Mouse (Mus musculus): ENCODE results near the gene Mccc2. TPM values are rescaled to one million over a fixed set of nuclear protein-coding genes. Genes with fewer than 3 reads are reported as not detected.

Gene Mccc2
- polyA plus RNA-seq, 1 experiment from 2014 or later: 20.3 TPM

GRCm38 (mm10) chr13:99979406-99979805 is 36.0 kb downstream of the Mccc2 start:
- 51% methylated on average over 2 of the region's 2 CpGs for WGBS (ENCODE audit: insufficient replicate concordance)

DNA sequence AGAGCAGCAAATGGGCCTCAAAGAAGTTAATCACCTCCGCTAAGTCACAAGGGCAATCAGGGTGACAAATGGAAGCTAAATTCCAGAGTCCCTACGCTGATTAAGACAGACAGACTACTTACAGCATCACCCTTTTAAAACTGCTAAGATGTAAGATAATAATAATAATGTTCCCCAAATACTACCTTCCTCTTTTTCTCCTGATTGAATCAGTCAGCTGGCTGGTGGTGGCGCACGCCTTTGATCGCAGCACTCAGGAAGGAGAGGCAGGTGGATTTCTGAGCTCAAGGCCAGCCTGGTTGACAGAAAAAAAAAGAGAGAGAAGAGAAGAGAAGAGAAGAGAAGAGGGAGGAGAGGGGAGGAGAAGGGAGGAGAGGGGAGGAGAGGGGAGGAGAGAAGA is 45.4 kb downstream of the Mccc2 start:
- Histone ChIP-seq H3K9ac (no peak overlapping the region), H3K27ac (no peak overlapping the region), H3K27me3 (replicated peaks) (no peaks in the 10 kb centered on the region), H3K9me3 (replicated peaks) (no peaks in the 10 kb centered on the region), H3K4me2 (no peak overlapping the region), H3K4me1 (no peaks in the 10 kb centered on the region), H3K36me3 (0 out of 2 replicates have a peak, but pooled peaks cover 12% of the 10 kb centered on the region), H3K4me3 (no peak overlapping the region)
- 91% methylated on average over 4 of the region's 5 CpGs for WGBS (ENCODE audit: insufficient replicate concordance)
- no peak for ATAC-seq

More at GRCm38 (mm10) chr13:99979406-99979805, 36.0 kb downstream of the Mccc2 start:
- Histone ChIP-seq H3K4me3 (no peak overlapping the region), H3K4me1 (no peaks in the 10 kb centered on the region; the same call in 1 of the 2 replicates), H3K9ac (no peak overlapping the region), H3K27ac (no peak overlapping the region), H3K4me2 (no peak overlapping the region), H3K36me3 (peaks cover 9% of the 10 kb centered on the region; the same call in 1 of the 2 replicates), H3K9me3 (replicated peaks) (no peaks in the 10 kb centered on the region), H3K27me3 (replicated peaks) (no peaks in the 10 kb centered on the region)
- no peak for ATAC-seq

- ATAC-seq: no peak
- no peaks in the 10 kb centered on the region for H3K4me1 ChIP-seq
Observed at GRCm38 (mm10) chr13:99967013-99967678, 48.3 kb downstream of the Mccc2 start.

DNA sequence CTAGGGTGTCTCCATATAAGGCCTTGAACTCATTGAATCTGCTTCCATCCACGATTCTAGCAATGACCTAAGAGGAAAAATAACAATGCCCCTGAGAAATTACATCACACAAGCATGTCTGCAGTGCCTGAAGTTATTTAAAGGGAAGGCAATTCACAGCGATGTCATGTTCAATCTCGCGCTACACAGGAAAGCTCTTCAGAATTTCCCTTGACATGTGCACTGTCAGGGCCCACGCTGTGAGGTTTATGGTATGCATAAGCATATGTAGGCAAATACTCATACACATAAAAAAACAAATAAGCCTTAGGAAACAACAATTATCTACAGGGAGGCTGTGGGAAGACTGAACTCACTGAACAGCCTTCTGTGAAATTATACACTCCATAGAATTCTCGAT is 51.6 kb downstream of the Mccc2 start:
- no peaks in the 10 kb centered on the region for H3K4me1 ChIP-seq
- H3K4me3 ChIP-seq: no peak overlapping the region
- WGBS (ENCODE audit: insufficient replicate concordance): 78% methylated on average over 6 of the region's 6 CpGs
- H3K4me2 ChIP-seq: no peak overlapping the region
- no peak overlapping the region for H3K9ac ChIP-seq
- no peaks in the 10 kb centered on the region for H3K27me3 ChIP-seq (replicated peaks)
- no peak overlapping the region for H3K27ac ChIP-seq
- H3K36me3 ChIP-seq: 0 out of 2 replicates have a peak, but pooled peaks cover 9% of the 10 kb centered on the region
- no peaks in the 10 kb centered on the region for H3K9me3 ChIP-seq (replicated peaks)
- ATAC-seq: no peak

More at GRCm38 (mm10) chr13:99967013-99967678, 48.3 kb downstream of the Mccc2 start:
- H3K9ac ChIP-seq: no peak overlapping the region
- H3K9me3 ChIP-seq (replicated peaks): no peaks in the 10 kb centered on the region
- no peak overlapping the region for H3K4me2 ChIP-seq
- no peak overlapping the region for H3K27ac ChIP-seq
- no peak overlapping the region for H3K4me3 ChIP-seq
- WGBS (ENCODE audit: insufficient replicate concordance): 77% methylated on average over 11 of the region's 11 CpGs
- 0 out of 2 replicates have a peak, but pooled peaks cover 9% of the 10 kb centered on the region for H3K36me3 ChIP-seq
- H3K27me3 ChIP-seq (replicated peaks): no peaks in the 10 kb centered on the region

DNA sequence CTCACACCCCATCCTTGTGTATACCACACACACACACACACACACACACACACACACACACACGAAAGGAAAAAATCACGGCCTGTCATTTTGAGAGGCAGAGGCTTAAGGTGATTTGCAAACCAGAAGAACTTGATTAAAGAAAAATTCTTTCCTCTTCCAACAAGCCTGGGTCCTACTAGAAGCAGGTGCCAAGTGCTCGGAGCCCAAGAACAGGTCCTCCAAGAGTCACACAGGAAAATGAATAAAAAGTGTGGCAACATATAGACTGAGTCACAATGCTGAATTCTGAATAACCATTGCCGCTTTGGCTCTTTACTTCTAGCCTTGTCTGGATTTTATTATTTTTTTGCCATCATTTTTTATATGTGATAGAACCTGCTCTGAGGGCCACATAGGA is 53.8 kb downstream of the Mccc2 start:
- H3K9me3 ChIP-seq (replicated peaks): peaks cover 2% of the 10 kb centered on the region; the same call in 1 of the 2 replicates
- H3K4me2 ChIP-seq: no peak overlapping the region
- H3K4me1 ChIP-seq: no peaks in the 10 kb centered on the region
- no peaks in the 10 kb centered on the region for H3K27me3 ChIP-seq (replicated peaks)
- H3K4me3 ChIP-seq: no peak overlapping the region
- WGBS (ENCODE audit: insufficient replicate concordance): 77% methylated on average over 4 of the region's 4 CpGs
- ATAC-seq: no peak
- H3K36me3 ChIP-seq: peaks cover 24% of the 10 kb centered on the region
- H3K27ac ChIP-seq: no peak overlapping the region
- no peak overlapping the region for H3K9ac ChIP-seq

- Histone ChIP-seq H3K36me3 (peaks cover 41% of the 10 kb centered on the region), H3K27me3 (replicated peaks) (no peaks in the 10 kb centered on the region), H3K9me3 (replicated peaks) (peaks cover 3% of the 10 kb centered on the region; the same call in 1 of the 2 replicates), H3K4me2 (no peak overlapping the region), H3K4me1 (no peaks in the 10 kb centered on the region), H3K27ac (no peak overlapping the region), H3K4me3 (no peak overlapping the region), H3K9ac (no peak overlapping the region)
- WGBS (ENCODE audit: insufficient replicate concordance): 83% methylated on average over 1 of the region's 1 CpGs
- no peak for ATAC-seq
Observed at GRCm38 (mm10) chr13:99955591-99955944, 59.9 kb downstream of the Mccc2 start.

- no peak for ATAC-seq
- Histone ChIP-seq H3K9ac (no peak overlapping the region), H3K36me3 (peaks cover 36% of the 10 kb centered on the region), H3K9me3 (replicated peaks) (peaks cover 3% of the 10 kb centered on the region; the same call in 1 of the 2 replicates), H3K27me3 (replicated peaks) (no peaks in the 10 kb centered on the region), H3K27ac (no peak overlapping the region), H3K4me2 (no peak overlapping the region), H3K4me1 (no peaks in the 10 kb centered on the region), H3K4me3 (no peak overlapping the region)
- WGBS (ENCODE audit: insufficient replicate concordance): 76% methylated on average over 5 of the region's 5 CpGs
Observed at GRCm38 (mm10) chr13:99954902-99955590, 60.4 kb downstream of the Mccc2 start.

DNA sequence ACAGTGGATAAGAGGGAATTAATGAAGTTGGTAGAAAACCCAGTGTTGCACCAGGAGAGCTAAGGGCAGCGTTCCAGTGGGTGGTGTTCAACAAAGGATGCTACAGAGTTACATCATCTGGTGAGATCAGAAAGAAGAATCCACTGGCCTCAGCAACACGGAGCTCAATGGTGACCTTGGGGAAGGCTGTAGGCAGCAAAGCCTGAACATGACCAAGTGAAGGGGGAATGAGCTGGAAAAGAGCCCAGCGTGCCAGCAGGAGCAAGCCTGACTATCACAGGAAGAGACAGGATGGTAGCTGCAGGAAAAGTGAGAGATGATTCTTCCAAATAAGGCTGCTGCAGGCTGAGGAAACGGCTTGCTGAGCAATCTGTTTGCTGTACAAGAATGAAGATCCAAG is 68.0 kb downstream of the Mccc2 start:
- Histone ChIP-seq H3K4me2 (no peak overlapping the region), H3K27ac (no peak overlapping the region), H3K4me1 (no peaks in the 10 kb centered on the region), H3K9ac (no peak overlapping the region), H3K36me3 (peaks cover 5% of the 10 kb centered on the region; the same call in 1 of the 2 replicates), H3K4me3 (no peak overlapping the region), H3K27me3 (replicated peaks) (no peaks in the 10 kb centered on the region), H3K9me3 (replicated peaks) (0 out of 2 replicates have a peak, but pooled peaks cover 6% of the 10 kb centered on the region)
- ATAC-seq: no peak
- 73% methylated on average over 4 of the region's 4 CpGs for WGBS (ENCODE audit: insufficient replicate concordance)

DNA sequence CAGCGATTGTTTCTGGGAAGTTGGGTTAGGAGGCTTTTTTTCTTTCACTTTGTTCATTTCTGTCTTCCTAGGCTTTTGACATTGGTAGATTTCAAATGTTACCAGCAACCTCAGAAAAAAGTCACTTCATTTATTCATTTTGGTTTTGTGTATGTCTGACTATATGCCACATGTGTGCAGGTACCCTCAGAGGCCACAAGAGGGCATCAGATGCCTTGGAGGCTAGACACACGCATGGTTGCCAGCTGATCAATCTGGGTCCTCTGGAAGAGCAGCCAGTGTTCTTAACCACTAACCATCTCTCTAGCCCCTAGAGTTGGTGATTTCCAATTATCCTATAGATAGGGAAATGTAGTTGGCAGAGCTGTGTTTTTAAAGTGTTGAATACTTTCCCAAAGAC is 71.9 kb downstream of the Mccc2 start:
- Histone ChIP-seq H3K9me3 (replicated peaks) (0 out of 2 replicates have a peak, but pooled peaks cover 6% of the 10 kb centered on the region), H3K4me2 (no peak overlapping the region), H3K36me3 (peaks cover 5% of the 10 kb centered on the region; the same call in 1 of the 2 replicates), H3K9ac (no peak overlapping the region), H3K4me1 (no peaks in the 10 kb centered on the region), H3K27me3 (replicated peaks) (no peaks in the 10 kb centered on the region), H3K4me3 (no peak overlapping the region), H3K27ac (no peak overlapping the region)
- no peak for ATAC-seq
- WGBS (ENCODE audit: insufficient replicate concordance): 72% methylated on average over 2 of the region's 2 CpGs

- 0 out of 2 replicates have a peak, but pooled peaks cover 6% of the 10 kb centered on the region for H3K9me3 ChIP-seq (replicated peaks)
- no peak overlapping the region for H3K4me2 ChIP-seq
- no peak overlapping the region for H3K4me3 ChIP-seq
- H3K9ac ChIP-seq: no peak overlapping the region
- WGBS (ENCODE audit: insufficient replicate concordance): 35% methylated on average over 2 of the region's 2 CpGs
- H3K27ac ChIP-seq: no peak overlapping the region
- no peaks in the 10 kb centered on the region for H3K27me3 ChIP-seq (replicated peaks)
- no peak for ATAC-seq
- H3K36me3 ChIP-seq: no peaks in the 10 kb centered on the region
- no peaks in the 10 kb centered on the region for H3K4me1 ChIP-seq
Observed at GRCm38 (mm10) chr13:99940601-99941000, 74.8 kb downstream of the Mccc2 start.

DNA sequence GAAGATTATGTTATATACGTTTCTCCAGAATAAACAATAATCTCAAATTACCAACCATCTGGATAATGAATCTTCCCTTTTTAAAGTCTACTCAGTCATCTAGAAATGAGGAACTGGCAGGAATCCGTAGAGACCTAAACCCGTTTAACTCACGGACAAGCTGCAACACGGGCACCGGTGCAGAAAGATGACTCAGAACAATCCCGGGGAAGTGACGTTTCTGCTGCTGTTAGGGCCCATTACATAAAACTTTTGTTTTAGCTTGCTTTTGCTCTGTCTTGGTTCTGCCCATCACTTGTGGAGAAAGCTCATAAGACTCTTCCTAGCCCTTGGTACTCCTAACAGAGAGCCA is 76.1 kb downstream of the Mccc2 start:
- Histone ChIP-seq H3K27ac (no peak overlapping the region), H3K27me3 (replicated peaks) (no peaks in the 10 kb centered on the region), H3K9me3 (replicated peaks) (0 out of 2 replicates have a peak, but pooled peaks cover 6% of the 10 kb centered on the region), H3K36me3 (no peaks in the 10 kb centered on the region), H3K4me1 (no peaks in the 10 kb centered on the region), H3K4me3 (no peak overlapping the region), H3K9ac (no peak overlapping the region), H3K4me2 (no peak overlapping the region)
- no peak for ATAC-seq
- WGBS (ENCODE audit: insufficient replicate concordance): 17% methylated on average over 8 of the region's 8 CpGs

GRCm38 (mm10) chr13:99938606-99939319 is 76.7 kb downstream of the Mccc2 start:
- WGBS (ENCODE audit: insufficient replicate concordance): 29% methylated on average over 10 of the region's 10 CpGs
- Histone ChIP-seq H3K4me3 (no peak overlapping the region), H3K27ac (no peak overlapping the region)

More at GRCm38 (mm10) chr13:99938606-99939319, 76.7 kb downstream of the Mccc2 start:
- H3K9ac ChIP-seq: no peak overlapping the region
- ATAC-seq: no peak
- no peaks in the 10 kb centered on the region for H3K4me1 ChIP-seq
- no peaks in the 10 kb centered on the region for H3K27me3 ChIP-seq (replicated peaks)
- H3K9me3 ChIP-seq (replicated peaks): 0 out of 2 replicates have a peak, but pooled peaks cover 4% of the 10 kb centered on the region
- no peak overlapping the region for H3K4me2 ChIP-seq
- H3K36me3 ChIP-seq: no peaks in the 10 kb centered on the region

All from liver, embryonic 12.5 days (tissue).